Mouse (Mus musculus) liver, adult 2 months (tissue): Measurements from ENCODE around the gene Klc3.

Experiments
- CTCF ChIP-seq: fragments of 200-500 bp; IDR thresholded peaks from 2 replicates; pipeline ENCODE4 v1.5.1; 2011; ENCODE audit warnings: low read depth, low read length, control low read depth
- POLR2A ChIP-seq: fragments of 200-500 bp; IDR thresholded peaks from 2 replicates; pipeline ENCODE4 v1.6.1; 2011; ENCODE audit warnings: low read length, control low read depth; ENCODE audit not compliant: insufficient read depth; ENCODE audit errors: extremely low read depth

GRCm38 (mm10) chr7:19413525-19413924 is 9.6 kb upstream of the Klc3 start:
- no peak for TF ChIP-seq CTCF
- TF ChIP-seq POLR2A: no peak
